Mouse (Mus musculus) heart, postnatal 0 days (tissue): ENCODE measurements around the gene Emilin3. TPM values are rescaled to one million over a fixed set of nuclear protein-coding genes. Genes with fewer than 3 reads are reported as not detected.
"Not testable (repeated sequence)": the region's sequence is repeated elsewhere in the genome, so short reads cannot be mapped to it uniquely, and the experiment has no call there.

Experiments
- ATAC-seq: fragments of 200-750 bp; cut with Nextera tagmentation; 2 replicates; pipeline ENCODE4 v1.8.0; 2017; ENCODE audit warnings: low read depth, moderate number of reproducible peaks, moderate library complexity; ENCODE audit not compliant: insufficient read depth
- DNase-seq: peaks from one replicate; pipeline ENCODE4 v3.0.0-alpha.2; 2016; ENCODE audit warnings: low spot score
- H3K27ac ChIP-seq: fragments of 300-500 bp; sonication (generic); 2 replicates; pipeline ENCODE4 v1.5.1; 2014; ENCODE audit warnings: low read depth, mild to moderate bottlenecking
- H3K27me3 ChIP-seq: fragments of 300-500 bp; sonication (generic); 2 replicates; pipeline ENCODE4 v1.6.1; 2014; ENCODE audit warnings: low read length, mixed read lengths; ENCODE audit not compliant: control insufficient read depth, insufficient read depth
- H3K36me3 ChIP-seq: fragments of 300-500 bp; sonication (generic); replicated peaks from 2 replicates; pipeline ENCODE4 v1.6.1; 2014; ENCODE audit warnings: low read length, mixed read lengths; ENCODE audit not compliant: control insufficient read depth, insufficient read depth
- H3K4me1 ChIP-seq: fragments of 300-500 bp; sonication (generic); 2 replicates; pipeline ENCODE4 v1.6.1; 2014; ENCODE audit warnings: antibody characterized with exemption; ENCODE audit not compliant: control insufficient read depth, insufficient read depth
- H3K4me2 ChIP-seq: fragments of 300-500 bp; sonication (generic); 2 replicates; pipeline ENCODE4 v1.6.1; 2014; ENCODE audit warnings: low read depth, mild to moderate bottlenecking, low read length, moderate library complexity
- H3K4me3 ChIP-seq: fragments of 300-500 bp; sonication (generic); 2 replicates; pipeline ENCODE4 v1.5.1; 2014; ENCODE audit warnings: low read depth, low read length
- H3K9ac ChIP-seq: fragments of 300-500 bp; sonication (generic); replicated peaks from 2 replicates; pipeline ENCODE4 v1.6.1; 2014; ENCODE audit warnings: low read depth, low read length, mixed read lengths
- H3K9me3 ChIP-seq: fragments of 300-500 bp; sonication (generic); replicated peaks from 2 replicates; pipeline ENCODE4 v1.6.1; 2016; ENCODE audit warnings: low read length; ENCODE audit not compliant: control insufficient read depth
- CTCF ChIP-seq: IDR thresholded peaks from 2 replicates; pipeline ENCODE4 v1.5.1; 2016; ENCODE audit warnings: antibody characterized with exemption, control low read depth, low read depth
- EP300 ChIP-seq: IDR thresholded peaks from 2 replicates; pipeline ENCODE4 v1.6.1; 2016; ENCODE audit warnings: antibody characterized with exemption, low read depth
- WGBS: fragments of 180-500 bp; shearing (Covaris S2); extraction: QIAGEN DNeasy Blood & Tissue Kit; methylation state at CpG from one replicate; pipeline ENCODE4 v1.1.7; 2014; 5-methylcytosine and 5-hydroxymethylcytosine counted together
- polyA plus RNA-seq: library from polyadenylated mRNA; unstranded; fragments of >200 nt; fragmentation: Nextera tagmentation; extraction: Ambion mirVana; gene quantifications from 2 replicates; pipeline ENCODE4 v1.2.1, GENCODE M21; 2015
- total RNA-seq: library from RNA; depleted of rRNA; stranded (reverse); fragments of >200 nt; gene quantifications from 2 replicates; pipeline ENCODE4 v1.2.3, GENCODE M21; 2014; ENCODE audit warnings: low replicate concordance; rRNA removed

Emilin3 gene
- total RNA-seq = 0.15 and 0.84 TPM in 2 replicates
- 0.10 and 0.23 TPM in 2 replicates for polyA plus RNA-seq

DNA sequence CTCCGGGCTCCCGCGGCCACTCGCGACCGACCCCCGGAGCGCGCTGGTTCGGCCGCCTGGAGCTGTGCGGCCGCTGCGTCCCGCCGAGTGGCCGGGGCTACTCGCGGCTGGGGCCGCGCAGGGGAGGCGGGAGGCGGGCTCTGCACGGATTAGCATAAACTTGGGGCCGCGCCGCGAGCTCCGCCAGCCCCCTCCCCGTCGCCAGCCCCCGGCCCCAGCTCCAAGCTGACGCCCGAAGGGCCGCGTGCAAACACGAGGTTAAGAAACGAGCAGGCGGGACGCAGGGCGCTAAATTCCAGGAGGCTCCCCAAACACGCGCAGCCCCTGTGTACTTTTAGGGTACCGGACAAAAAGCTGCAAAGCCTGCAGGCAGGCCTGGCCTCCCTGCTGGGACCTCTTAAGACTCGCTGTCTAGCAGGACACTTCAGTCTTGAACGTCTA is at the start of gene Emilin3:
TSS of gene Emilin3 (minus strand) at position 98 of the 441 bp plus-strand sequence.
- H3K27ac ChIP-seq = no peak within 1 kb of the TSS
- peaks cover 66% of the 10 kb centered on the region for H3K27me3 ChIP-seq
- ATAC-seq = peak; percentile 38

DNA sequence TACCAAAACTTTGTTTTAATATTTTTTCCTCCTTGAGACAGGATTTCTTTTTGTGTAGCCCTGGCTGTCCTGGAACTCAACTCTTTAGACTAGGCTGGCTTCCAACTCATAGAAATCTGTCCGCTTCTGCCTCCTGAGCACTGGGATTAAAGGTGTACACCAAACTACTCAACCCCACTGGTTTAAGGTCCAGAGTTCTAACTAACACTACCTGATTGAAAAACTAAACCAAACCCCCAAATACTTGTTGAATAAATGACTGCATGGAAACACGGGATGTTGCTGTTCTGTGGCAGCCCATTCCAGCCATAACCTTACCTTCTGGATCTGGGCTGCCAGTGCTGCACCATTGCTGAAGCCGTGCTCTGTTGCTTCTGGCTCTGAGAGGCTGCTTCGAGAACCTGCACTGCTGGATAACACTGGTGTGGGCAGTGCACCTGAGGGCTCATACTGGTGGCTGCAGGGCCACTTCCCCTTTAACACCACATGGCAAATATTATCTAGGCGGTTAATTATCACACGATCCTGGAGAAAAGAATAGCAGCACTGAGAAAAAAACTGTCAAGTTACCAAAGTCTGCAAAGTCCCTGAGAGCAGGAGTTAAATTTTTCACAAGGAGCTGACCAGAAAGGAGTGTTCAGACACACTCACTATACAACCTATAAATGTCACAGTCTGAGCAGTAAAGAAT is 49.0 kb upstream of the Emilin3 start:
- Histone ChIP-seq H3K4me1 (peaks cover 2% of the 10 kb centered on the region; the same call in 1 of the 2 replicates), H3K4me2 (no peak overlapping the region), H3K9me3 (no peaks in the 10 kb centered on the region), H3K27me3 (no peaks in the 10 kb centered on the region), H3K4me3 (no peak overlapping the region), H3K9ac (no peak overlapping the region), H3K27ac (no peak overlapping the region), H3K36me3 (peaks cover 85% of the 10 kb centered on the region)
- TF ChIP-seq CTCF = no peak
- no peak for TF ChIP-seq EP300
- no peak for ATAC-seq
- no peak for DNase-seq
- 84% methylated on average over 6 of the region's 6 CpGs for WGBS

More for the DNA sequence above, at the start of gene Emilin3:
- peak within 1 kb of the TSS; percentile 84 for H3K4me2 ChIP-seq
- H3K9ac ChIP-seq = peak within 1 kb of the TSS; percentile 38; the same call in 1 of the 2 replicates
- DNase-seq = no peak
- H3K4me3 ChIP-seq = peak within 1 kb of the TSS; percentile 50
- 4% methylated on average over 35 of the region's 46 CpGs for WGBS
- no peaks in the 10 kb centered on the region for H3K36me3 ChIP-seq
- no peaks in the 10 kb centered on the region for H3K9me3 ChIP-seq
- no peak for TF ChIP-seq CTCF
- no peak for TF ChIP-seq EP300
- peaks cover 22% of the 10 kb centered on the region; the same call in 1 of the 2 replicates for H3K4me1 ChIP-seq

- 83% methylated on average over 5 of the region's 5 CpGs for WGBS
- H3K4me2 ChIP-seq = no peak overlapping the region
- H3K9me3 ChIP-seq = no peaks in the 10 kb centered on the region
- no peaks in the 10 kb centered on the region for H3K27me3 ChIP-seq
- H3K4me3 ChIP-seq = no peak overlapping the region
- H3K9ac ChIP-seq = no peak overlapping the region
- peaks cover 8% of the 10 kb centered on the region; the same call in 1 of the 2 replicates for H3K4me1 ChIP-seq
- ATAC-seq = no peak
- DNase-seq = no peak
- TF ChIP-seq EP300 (no peak), CTCF (no peak)
- peaks cover 85% of the 10 kb centered on the region for H3K36me3 ChIP-seq
- no peak overlapping the region for H3K27ac ChIP-seq
These were observed 47.8 kb upstream of the Emilin3 start for GRCm38 (mm10) chr2:160959901-160960300.

DNA sequence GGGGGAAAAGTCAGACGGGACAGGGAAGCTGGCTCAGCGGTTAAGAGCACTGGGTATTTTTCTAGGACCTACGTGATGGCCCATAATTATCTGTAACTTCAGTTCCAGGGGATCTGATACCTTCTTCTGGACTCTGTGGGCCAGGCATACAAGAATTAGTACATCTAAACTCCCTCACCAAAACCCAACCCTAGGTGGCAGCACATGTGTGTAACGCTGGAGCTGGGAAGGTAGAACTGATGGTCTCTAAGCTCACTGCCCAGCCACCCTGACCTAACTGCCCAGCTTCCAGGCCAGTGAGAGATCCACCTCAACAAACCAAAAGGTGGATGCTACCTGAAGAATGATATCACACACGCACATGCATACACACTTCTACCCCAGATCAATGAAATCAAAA is 46.6 kb upstream of the Emilin3 start:
- WGBS = 83% methylated on average over 5 of the region's 5 CpGs
- H3K9me3 ChIP-seq = no peaks in the 10 kb centered on the region
- H3K4me3 ChIP-seq = no peak overlapping the region
- no peak for TF ChIP-seq EP300
- peak; percentile 48 for TF ChIP-seq CTCF
- no peak overlapping the region for H3K9ac ChIP-seq
- ATAC-seq (no peak), DNase-seq (no peak)
- H3K27me3 ChIP-seq = no peaks in the 10 kb centered on the region
- peaks cover 16% of the 10 kb centered on the region for H3K4me1 ChIP-seq
- no peak overlapping the region for H3K27ac ChIP-seq
- no peak overlapping the region for H3K4me2 ChIP-seq
- peaks cover 85% of the 10 kb centered on the region for H3K36me3 ChIP-seq

DNA sequence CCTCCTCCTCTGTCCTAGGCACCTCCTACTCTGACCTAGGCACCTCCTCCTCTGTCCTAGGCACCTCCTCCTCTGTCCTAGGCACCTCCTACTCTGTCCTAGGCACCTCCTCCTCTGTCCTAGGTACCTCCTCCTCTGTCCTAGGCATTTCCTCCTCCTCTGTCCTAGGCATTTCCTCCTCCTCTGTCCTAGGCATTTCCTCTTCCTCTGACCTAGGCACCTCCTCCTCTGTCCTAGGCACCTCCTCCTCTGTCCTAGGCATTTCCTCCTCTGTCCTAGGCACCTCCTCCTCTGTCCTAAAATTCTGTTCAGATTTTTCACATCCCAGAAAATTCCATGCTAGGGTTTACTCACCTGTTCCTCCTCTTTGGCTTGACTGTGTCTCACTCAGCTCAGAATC is 45.7 kb upstream of the Emilin3 start:
- H3K27me3 ChIP-seq, H3K9ac ChIP-seq, ATAC-seq, H3K4me2 ChIP-seq, DNase-seq, H3K4me3 ChIP-seq, H3K9me3 ChIP-seq, H3K27ac ChIP-seq: not testable (repeated sequence)
- H3K4me1 ChIP-seq = peaks cover 22% of the 10 kb centered on the region
- H3K36me3 ChIP-seq = peaks cover 83% of the 10 kb centered on the region

DNA sequence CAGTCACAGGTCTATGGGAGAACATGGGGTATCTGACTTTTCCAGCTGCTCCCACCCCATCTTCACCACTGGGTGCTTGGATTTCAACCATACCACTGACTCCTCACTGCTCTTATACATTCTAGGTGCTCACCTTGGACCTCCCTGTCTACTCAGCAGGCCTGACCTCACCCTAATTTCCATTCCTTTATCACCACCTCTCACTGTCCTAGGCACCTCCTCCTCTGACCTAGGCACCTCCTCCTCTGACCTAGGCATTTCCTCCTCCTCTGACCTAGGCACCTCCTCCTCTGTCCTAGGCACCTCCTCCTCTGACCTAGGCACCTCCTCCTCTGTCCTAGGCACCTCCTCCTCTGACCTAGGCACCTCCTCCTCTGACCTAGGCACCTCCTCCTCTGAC is 45.2 kb upstream of the Emilin3 start:
- not testable (repeated sequence) for ATAC-seq, H3K4me2 ChIP-seq, H3K27ac ChIP-seq, H3K4me3 ChIP-seq, H3K27me3 ChIP-seq, DNase-seq, H3K9ac ChIP-seq, H3K9me3 ChIP-seq
- peaks cover 78% of the 10 kb centered on the region for H3K36me3 ChIP-seq
- H3K4me1 ChIP-seq = peaks cover 22% of the 10 kb centered on the region
